Mouse (Mus musculus): ENCODE results near the gene Nptx1. TPM values are rescaled to one million over a fixed set of nuclear protein-coding genes. Genes with fewer than 3 reads are reported as not detected.
A peak's percentile ranks its signal among the peaks of the same experiment; 100 is the strongest.

Gene Nptx1
- total RNA-seq, 2 experiments from 2014 or later: 15.7 to 19.7 TPM

DNA sequence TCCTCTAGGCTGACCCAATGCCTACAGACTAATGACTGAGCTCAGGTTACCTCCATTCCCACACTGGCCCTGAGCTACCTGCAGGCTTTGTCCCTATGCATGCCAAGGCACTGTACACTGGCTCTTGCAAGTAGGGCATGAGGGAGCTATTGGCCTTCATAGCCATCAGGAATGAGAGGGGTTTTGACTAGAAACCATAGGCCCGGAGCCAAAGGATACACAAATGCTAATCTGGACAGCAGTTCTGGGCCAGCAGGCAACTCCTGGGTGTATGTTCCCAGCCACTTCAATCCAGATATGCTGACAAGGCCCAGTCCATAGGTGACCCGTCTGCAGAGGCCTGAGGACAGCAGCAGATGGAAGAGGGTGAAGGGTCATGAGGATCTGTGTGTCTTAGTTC lies 47.5 kb downstream of the Nptx1 start:
- intact Hi-C loops (cut with DNase I): no loop called here
- peak; percentile 38 for DNase-seq

DNA sequence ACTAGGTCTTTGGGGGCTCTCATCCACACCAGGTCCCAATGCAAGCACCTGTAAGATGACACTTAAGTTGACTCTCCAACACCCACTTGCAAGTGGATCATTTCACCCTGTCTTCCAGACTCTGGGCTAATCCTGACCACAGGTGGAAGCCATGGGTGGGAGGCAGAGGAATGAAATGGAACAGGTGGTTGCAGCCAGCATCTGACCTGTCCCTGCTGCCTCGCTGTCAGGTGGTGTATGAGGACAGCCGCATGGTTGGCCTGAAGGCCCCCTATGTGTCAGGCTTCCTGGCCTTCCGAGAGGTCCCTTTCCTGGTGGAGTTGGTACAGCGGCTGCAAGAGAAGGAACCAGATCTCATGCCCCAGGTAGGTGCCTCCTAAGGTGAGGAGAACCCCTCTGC lies 48.3 kb downstream of the Nptx1 start:
- intact Hi-C loops (cut with DNase I): no loop called here
- no peak for DNase-seq

DNA sequence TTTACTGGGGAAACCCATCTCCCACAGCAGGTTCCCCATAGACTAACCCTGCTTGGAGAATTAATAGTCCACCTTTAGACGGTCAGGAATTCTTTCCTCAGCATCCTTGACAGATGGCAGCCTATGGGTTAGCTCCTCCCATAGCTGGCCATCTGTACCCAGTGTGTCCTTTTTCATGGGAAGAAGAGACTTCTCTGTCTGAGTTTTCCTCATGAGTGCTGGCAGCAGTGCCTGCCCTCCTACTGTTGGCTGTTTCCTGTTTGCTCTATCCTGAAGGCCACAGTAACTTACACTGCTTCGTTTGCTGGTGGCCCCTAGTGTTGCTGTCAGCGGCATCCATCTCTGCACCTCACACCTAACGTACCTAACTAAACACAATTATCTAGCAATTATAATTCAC lies 50.1 kb downstream of the Nptx1 start:
- no peak for DNase-seq
- intact Hi-C loops (cut with DNase I): no loop called here

DNA sequence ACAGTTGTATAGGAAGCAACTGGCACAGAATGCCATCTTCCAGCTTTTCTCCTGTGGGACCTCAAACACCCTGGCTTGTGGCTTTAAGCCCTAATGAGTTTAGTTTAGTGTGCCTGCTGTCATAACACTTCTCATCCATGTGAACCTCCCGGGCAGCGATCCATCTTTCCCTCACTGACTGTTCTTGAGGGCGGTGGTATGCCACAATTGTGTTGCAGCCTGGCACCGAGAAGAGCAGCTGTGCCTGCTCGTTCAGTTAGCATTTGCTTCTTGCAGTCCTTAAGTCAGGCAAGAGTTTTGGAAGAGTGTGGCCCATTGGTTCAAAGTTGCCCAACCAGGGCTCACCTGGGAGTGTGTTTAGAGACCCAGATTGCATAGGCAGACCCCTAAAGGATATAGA lies 51.4 kb downstream of the Nptx1 start:
- intact Hi-C loops (cut with DNase I): no loop called here
- DNase-seq: peak; percentile 34

DNA sequence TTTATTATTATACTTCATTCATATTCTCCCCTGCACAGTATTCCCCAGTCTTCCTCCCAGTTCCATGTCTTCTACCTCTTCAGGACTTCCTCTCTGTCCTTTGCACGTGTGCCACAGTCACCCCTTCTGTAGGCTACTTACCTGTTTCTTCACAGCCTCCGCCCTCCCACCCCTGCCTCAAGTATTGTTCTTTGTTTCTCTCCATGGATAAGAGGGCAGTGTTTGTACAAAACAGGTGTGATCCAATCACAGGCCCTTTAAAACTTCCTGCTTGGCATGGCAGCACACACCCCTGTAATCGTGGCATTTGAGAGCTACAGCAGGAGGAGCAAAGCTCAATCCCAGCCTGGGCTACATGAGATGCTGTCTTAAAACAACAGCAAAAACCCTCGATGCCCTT lies 54.0 kb downstream of the Nptx1 start:
- intact Hi-C loops (cut with DNase I): no loop called here
- no peak for DNase-seq

DNA sequence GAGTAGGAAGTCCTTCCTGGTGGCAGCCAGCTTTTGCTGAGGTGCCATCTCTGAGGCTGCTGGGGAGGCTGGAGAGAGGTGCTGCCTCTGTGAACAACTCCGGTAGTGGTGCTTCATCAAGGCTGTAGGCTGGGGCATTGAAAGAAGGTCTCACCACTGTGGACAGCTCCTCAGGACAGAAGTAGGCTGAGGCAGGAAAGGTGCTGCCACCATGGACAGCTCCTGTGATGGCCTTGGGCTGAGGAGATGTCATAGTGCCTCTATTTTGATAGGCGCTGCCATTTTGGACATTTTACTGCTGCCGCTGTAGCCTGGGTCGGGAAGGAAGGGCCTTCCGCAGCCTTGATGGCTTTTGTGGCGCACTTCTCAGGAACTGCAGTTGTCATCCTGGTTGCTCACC lies 54.7 kb downstream of the Nptx1 start:
- no peak for DNase-seq
- intact Hi-C loops (cut with DNase I): no loop called here

DNA sequence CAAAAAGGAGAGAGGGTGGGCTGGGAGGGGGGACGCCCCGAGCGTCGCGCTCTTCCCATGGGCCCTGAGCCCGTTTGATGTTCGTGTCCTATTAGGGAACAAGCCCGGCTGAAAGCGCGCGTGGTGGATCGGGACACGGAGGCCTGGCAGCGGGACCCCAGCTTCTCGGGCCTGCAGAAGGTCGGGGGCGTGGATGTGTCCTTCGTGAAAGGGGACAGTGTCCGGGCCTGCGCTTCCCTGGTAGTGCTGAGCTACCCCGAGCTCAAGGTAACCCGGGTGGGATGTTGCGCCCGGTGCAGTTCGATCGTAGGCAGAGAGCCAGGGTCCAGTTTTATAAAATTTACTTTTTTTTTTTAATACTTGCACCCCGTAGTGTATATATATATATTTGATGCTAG lies 55.9 kb downstream of the Nptx1 start:
- intact Hi-C loops (cut with DNase I): no loop called here
- no peak for DNase-seq

DNA sequence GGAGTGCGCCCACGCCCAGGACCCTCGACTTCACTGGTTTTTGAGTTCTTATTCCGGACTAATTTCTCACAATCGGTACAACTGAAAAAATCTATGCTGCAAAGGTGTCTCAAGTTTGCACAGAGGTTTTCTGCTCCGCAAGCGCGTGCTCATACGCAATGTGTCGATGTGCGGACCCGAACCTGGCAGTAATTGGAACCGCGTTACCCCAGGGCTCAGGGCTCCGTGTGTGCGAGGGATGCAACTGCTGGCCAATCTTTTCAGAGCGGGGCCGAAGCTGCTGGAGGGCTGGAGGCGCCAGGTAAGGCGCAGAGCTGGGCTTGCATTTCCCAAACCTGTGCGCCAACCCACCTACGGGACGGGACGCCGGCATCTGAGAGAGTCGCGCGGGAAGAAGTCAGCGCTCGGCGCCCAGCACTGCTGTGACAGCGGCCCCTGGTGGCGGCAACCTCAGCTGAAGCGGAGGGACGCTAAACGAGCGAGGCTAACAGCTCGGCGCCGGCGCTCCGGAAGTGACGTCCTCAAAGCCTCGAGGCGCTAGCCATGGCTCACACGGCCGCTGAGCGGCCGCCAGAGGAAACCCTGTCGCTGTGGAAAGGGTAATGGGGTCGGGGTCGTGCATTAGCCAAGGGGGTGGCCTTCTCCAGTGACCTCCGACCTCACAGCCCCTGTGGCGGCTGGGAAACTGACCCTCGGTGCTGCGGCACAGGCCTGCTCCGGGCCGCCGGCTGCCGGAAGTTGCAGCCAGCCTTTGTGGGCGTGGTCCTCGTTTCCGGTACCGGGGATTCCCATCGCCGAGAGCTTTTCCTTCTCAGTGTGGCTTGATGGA lies 56.5 kb downstream of the Nptx1 start, which contains the start of gene Endov:
Endov (plus strand) TSS at position 487 of the 829 bp plus-strand sequence.
- intact Hi-C loops (cut with DNase I): no loop called here
- DNase-seq: peak; percentile 99

Other genes starting within 250 kb of the Nptx1 start
- gene Eif4a3, start 247.7 kb downstream of the Nptx1 start, total RNA-seq (2021): 100 to 1,000 TPM; 115 to 127 TPM
- under 1 TPM; 0.38 to 0.54 TPM for gene Card14, start 240.0 kb downstream of the Nptx1 start, total RNA-seq (2021)
- 1 to 10 TPM; 4.2 to 5.1 TPM for gene Sgsh, start 192.2 kb downstream of the Nptx1 start, total RNA-seq (2021)
- gene Slc26a11, start 192.2 kb downstream of the Nptx1 start, total RNA-seq (2021): 1 to 10 TPM; 4.1 to 5.3 TPM
- gene Rnf213, start 154.7 kb downstream of the Nptx1 start, total RNA-seq (2021): 1 to 10 TPM; 2.9 TPM
- gene Endov, start 56.4 kb downstream of the Nptx1 start, total RNA-seq (2021): 10 to 100 TPM; 28.8 to 29.1 TPM
- gene Rptor, start 55.2 kb upstream of the Nptx1 start, total RNA-seq (2021): 10 to 100 TPM; 57.1 to 58.0 TPM

All from left cerebral cortex, postnatal 4 days (tissue).